Mouse (Mus musculus): ENCODE data around the gene Ssu72. TPM values are rescaled to one million over a fixed set of nuclear protein-coding genes. Genes with fewer than 3 reads are reported as not detected.

Gene Ssu72
- 88.8 and 157 TPM in 2 replicates for polyA plus RNA-seq (2012; rRNA removed; ENCODE audit: low replicate concordance)

DNA sequence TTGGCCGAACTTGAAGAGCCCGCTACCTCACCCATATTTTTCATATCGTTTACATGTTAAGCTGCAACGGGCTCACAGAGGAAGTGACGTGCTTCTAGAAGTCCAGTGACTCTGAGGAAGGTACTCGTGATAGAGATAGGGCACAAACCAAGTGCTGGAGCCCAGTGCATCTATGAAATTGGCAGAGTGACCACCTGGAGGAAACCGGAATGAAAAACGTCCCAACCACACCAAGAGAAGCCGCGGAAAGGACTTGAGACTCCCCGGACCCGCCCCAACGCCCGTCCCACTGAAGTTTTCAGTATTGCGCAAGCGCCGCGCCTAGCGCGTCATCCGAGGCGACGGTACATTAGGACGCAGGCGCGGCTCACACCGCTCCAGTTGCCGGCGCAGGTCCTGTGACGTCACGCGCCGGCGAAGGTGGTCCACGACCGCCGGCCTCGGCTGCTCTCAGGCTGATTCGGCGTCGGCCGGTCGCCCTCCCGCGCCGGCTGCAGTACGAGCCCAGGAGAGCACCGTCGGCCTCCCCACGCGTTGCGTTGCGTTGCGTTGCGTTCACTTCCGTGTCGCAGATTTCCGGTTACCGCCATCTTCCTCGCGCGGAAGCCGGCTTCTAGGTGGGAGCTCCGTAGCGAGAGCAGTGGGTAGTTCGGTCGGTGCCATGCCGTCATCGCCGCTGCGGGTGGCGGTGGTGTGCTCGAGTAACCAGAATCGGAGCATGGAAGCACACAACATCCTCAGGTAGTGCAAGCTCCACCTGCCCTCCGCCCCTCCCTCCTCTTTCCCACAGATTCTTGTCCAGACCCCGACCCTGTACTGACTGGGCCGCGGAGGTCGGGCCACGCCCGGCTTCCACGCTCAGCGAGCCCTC is at the start of gene Ssu72:
Gene Ssu72 (plus strand): TSS at position 80 of the 871 bp plus-strand sequence.

DNA sequence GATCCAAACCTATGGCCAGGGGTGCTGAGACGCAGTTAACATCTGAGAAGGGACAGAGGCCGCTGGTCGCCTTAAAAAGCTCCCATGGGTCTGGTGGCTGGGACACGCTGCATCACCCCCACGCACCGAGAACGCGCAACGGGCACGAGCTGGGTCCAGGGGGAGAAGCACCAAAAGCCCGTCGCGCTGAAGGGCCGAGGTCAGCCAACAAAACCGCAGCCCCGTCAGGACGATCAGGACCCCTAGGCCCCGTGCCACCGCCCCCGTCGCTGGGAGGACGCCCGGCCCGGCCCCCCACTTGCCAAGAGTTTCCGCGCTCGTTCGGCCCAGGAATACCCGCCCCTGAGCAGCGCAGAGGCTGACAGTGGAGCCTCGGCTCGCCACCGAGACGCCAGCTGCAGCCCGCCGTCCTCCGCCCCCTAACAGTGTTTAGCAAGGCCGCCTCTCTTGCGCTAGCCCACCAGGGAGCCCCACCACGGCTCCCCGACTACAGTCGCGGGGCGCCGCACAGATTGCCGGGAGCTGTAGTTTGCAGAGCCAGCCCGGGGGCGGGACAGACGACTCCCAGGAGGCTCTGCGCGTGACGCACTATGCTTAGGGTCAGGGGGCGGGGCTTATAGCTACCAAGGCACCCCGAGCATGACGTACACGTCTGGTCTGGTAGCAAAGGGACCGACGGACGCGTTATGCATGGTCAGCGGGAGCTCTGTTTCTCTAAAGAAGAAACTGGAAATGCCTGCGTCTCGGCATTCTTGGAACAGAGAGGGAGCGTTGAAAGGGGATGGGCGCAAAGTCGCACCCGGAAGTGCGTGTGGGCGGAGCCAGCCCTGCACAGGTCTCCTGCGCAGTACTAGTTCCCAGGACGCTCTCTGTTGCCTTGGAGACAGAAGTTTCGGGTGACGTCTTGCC is 35.7 kb upstream of the Ssu72 start, which contains the start of gene Mib2:
Gene Mib2 (minus strand): TSS at position 510 of the 909 bp plus-strand sequence.

DNA sequence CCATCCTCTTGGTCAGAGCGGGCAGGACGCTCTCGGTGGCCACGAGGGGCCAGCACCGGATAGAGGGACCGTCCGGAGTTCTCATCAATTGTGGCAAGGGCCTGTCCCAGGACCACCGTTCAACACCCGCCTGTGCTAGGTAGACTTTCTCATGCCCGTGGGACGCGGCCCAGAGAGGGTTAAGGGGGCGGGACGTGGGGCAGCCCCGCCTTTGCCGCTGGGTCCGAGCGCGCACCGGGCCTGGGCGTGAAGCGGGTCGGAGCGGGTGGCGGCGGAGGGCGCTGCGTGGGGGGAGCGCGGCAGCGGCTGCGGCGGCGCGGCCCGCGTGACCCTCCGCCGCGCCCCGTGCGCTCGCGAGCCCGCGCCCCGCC is 10.5 kb upstream of the Ssu72 start, which contains the start of gene Fndc10:
Gene Fndc10 (plus strand): TSS at position 232 of the 371 bp plus-strand sequence.

DNA sequence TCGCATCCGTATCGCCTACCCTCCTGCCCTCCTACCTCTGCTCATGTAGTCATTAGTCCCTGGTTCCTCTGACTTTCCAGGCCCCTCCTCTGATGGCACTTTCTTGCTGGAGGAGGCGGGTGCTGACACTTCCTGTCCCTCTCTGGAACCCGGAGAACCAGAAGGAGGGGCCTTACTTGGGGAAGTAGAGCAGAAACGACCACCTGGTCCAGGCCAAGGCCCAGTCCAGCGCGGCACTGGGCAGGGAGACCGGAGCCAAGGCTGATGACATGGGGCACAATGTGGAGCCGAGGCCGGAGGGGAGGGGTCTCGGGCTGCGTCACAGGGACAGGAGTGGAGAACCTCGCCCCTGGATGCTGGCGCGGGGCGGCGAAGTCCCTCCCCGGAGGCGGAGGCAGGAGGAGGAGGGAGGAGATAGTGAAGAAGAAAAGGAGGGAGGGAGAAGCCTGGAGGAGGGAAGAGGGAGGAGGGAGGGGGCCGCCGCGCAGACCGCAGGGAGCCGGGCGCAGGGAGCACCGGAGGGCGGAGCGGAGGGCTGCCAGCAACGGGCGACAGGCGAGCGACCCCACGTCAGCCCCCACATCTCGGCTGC is 29.8 kb downstream of the Ssu72 start, which contains the start of gene Tmem240:
Gene Tmem240 (plus strand): TSS at position 451 of the 592 bp plus-strand sequence.

DNA sequence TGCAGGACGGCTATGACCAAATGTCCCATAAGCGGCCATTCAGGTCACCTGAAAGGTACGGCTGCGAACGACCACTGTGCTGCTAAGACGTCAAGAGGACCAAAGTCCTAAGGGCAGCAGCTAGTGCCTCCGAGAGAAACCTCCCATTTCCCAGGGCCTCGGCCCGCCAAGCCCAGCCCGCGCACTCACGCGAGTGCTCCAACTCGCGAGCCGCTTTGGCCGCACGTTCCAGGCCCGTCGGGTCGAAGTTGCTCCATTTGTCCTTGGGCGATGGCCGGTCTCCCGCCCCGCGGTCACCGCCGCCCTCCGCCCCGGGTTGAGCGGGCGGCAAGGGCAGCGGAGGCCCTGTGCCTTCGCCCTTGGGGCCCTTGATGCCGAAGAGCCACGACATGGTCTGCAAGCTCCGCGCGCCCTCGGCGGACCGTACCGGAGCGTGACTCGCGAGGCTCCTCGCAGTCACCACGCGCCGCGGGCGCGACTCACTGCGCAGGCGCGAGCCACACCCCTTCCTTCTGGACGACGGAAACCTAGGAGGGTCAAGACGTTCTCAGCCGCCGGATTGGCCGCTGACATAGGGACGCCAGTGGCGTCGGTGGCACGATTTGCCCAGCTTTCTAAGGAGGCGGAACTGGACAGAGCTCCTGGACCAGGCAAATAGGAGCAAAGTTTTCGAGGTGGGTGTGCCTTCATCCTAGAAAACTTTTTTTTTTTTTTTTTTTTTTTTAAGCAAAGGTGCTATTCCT is 56.2 kb downstream of the Ssu72 start, which contains the start of gene Atad3a:
Gene Atad3a (minus strand): TSS at position 481 of the 743 bp plus-strand sequence.

DNA sequence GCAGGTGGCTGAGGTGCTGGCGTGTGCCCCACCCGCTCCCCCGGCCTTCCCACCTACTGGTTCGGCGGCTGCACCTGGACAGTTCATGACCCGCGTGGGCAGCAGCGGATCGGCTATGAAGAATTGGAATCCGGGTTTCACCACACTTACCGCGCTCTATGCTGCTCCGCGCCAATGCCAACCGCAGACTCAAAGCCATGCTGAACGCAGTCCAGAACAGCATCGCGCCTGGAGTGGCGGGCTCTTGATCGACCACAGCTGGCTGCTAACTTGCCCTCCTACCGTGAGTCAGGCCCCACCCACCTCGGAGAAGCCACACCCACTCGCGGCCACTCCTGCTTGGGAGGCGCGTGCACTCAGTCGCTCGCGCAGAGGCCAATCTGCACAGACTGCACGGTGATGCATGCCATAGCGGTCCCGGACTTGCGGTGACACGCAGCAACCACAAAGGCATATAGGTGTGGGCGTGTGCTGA is 69.7 kb downstream of the Ssu72 start, which contains the start of gene Vwa1:
Gene Vwa1 (minus strand): TSS at position 419 of the 475 bp plus-strand sequence.

Other genes starting within 250 kb of the Ssu72 start
- 3.0 and 82.0 TPM in 2 replicates for gene Tmem52, start 235.7 kb upstream of the Ssu72 start, polyA plus RNA-seq (2012; rRNA removed; ENCODE audit: low replicate concordance)
- 572 and 1,051 TPM in 2 replicates for gene Gnb1, start 213.4 kb upstream of the Ssu72 start, polyA plus RNA-seq (2012; rRNA removed; ENCODE audit: low replicate concordance)
- gene Nadk, start 142.4 kb upstream of the Ssu72 start, polyA plus RNA-seq (2012; rRNA removed; ENCODE audit: low replicate concordance): 187 and 214 TPM in 2 replicates
- gene Slc35e2, start 103.4 kb upstream of the Ssu72 start, polyA plus RNA-seq (2012; rRNA removed; ENCODE audit: low replicate concordance): 9.1 and 11.8 TPM in 2 replicates
- gene Cdk11b, start 79.9 kb upstream of the Ssu72 start, polyA plus RNA-seq (2012; rRNA removed; ENCODE audit: low replicate concordance): 16.8 and 20.2 TPM in 2 replicates
- not detected in 2 replicates for gene Gm10563, start 59.4 kb upstream of the Ssu72 start, polyA plus RNA-seq (2012; rRNA removed; ENCODE audit: low replicate concordance)
- 52.3 and 103 TPM in 2 replicates for gene Mmp23, start 51.4 kb upstream of the Ssu72 start, polyA plus RNA-seq (2012; rRNA removed; ENCODE audit: low replicate concordance)
- 64.0 and 102 TPM in 2 replicates for gene Mib2, start 35.6 kb upstream of the Ssu72 start, polyA plus RNA-seq (2012; rRNA removed; ENCODE audit: low replicate concordance)
- gene Fndc10, start 10.5 kb upstream of the Ssu72 start, polyA plus RNA-seq (2012; rRNA removed; ENCODE audit: low replicate concordance): 21.6 and 35.6 TPM in 2 replicates
- gene Tmem240, start 30.0 kb downstream of the Ssu72 start, polyA plus RNA-seq (2012; rRNA removed; ENCODE audit: low replicate concordance): 2.1 and 2.6 TPM in 2 replicates
- gene Atad3a, start 56.3 kb downstream of the Ssu72 start, polyA plus RNA-seq (2012; rRNA removed; ENCODE audit: low replicate concordance): 140 and 144 TPM in 2 replicates
- gene Vwa1, start 69.9 kb downstream of the Ssu72 start, polyA plus RNA-seq (2012; rRNA removed; ENCODE audit: low replicate concordance): 24.1 and 41.9 TPM in 2 replicates
- gene Tmem88b, start 81.1 kb downstream of the Ssu72 start, polyA plus RNA-seq (2012; rRNA removed; ENCODE audit: low replicate concordance): 1.9 and 2.6 TPM in 2 replicates
- 0.32 and 0.54 TPM in 2 replicates for gene Ankrd65, start 85.6 kb downstream of the Ssu72 start, polyA plus RNA-seq (2012; rRNA removed; ENCODE audit: low replicate concordance)
- gene Mrpl20, start 98.1 kb downstream of the Ssu72 start, polyA plus RNA-seq (2012; rRNA removed; ENCODE audit: low replicate concordance): 47.4 and 59.6 TPM in 2 replicates
- gene Ccnl2, start 107.7 kb downstream of the Ssu72 start, polyA plus RNA-seq (2012; rRNA removed; ENCODE audit: low replicate concordance): 63.4 and 98.7 TPM in 2 replicates
- gene Aurkaip1, start 126.5 kb downstream of the Ssu72 start, polyA plus RNA-seq (2012; rRNA removed; ENCODE audit: low replicate concordance): 149 and 245 TPM in 2 replicates
- 274 and 383 TPM in 2 replicates for gene Mxra8, start 134.9 kb downstream of the Ssu72 start, polyA plus RNA-seq (2012; rRNA removed; ENCODE audit: low replicate concordance)
- gene Dvl1, start 142.6 kb downstream of the Ssu72 start, polyA plus RNA-seq (2012; rRNA removed; ENCODE audit: low replicate concordance): 153 and 223 TPM in 2 replicates
- 1.3 and 1.5 TPM in 2 replicates for gene Tas1r3, start 158.6 kb downstream of the Ssu72 start, polyA plus RNA-seq (2012; rRNA removed; ENCODE audit: low replicate concordance)
- 32.4 and 36.2 TPM in 2 replicates for gene Cptp, start 164.6 kb downstream of the Ssu72 start, polyA plus RNA-seq (2012; rRNA removed; ENCODE audit: low replicate concordance)
- 33.7 and 47.4 TPM in 2 replicates for gene Ints11, start 164.7 kb downstream of the Ssu72 start, polyA plus RNA-seq (2012; rRNA removed; ENCODE audit: low replicate concordance)
- gene Pusl1, start 187.0 kb downstream of the Ssu72 start, polyA plus RNA-seq (2012; rRNA removed; ENCODE audit: low replicate concordance): 61.9 and 134 TPM in 2 replicates
- gene Acap3, start 187.0 kb downstream of the Ssu72 start, polyA plus RNA-seq (2012; rRNA removed; ENCODE audit: low replicate concordance): 43.7 and 50.5 TPM in 2 replicates
- gene Ube2j2, start 239.0 kb downstream of the Ssu72 start, polyA plus RNA-seq (2012; rRNA removed; ENCODE audit: low replicate concordance): 39.4 and 89.6 TPM in 2 replicates

Measured in mammary gland, adult 2 months (tissue).